Comparison of ENCODE assay signal across 8 mouse cellular contexts in the genomic region with DNA sequence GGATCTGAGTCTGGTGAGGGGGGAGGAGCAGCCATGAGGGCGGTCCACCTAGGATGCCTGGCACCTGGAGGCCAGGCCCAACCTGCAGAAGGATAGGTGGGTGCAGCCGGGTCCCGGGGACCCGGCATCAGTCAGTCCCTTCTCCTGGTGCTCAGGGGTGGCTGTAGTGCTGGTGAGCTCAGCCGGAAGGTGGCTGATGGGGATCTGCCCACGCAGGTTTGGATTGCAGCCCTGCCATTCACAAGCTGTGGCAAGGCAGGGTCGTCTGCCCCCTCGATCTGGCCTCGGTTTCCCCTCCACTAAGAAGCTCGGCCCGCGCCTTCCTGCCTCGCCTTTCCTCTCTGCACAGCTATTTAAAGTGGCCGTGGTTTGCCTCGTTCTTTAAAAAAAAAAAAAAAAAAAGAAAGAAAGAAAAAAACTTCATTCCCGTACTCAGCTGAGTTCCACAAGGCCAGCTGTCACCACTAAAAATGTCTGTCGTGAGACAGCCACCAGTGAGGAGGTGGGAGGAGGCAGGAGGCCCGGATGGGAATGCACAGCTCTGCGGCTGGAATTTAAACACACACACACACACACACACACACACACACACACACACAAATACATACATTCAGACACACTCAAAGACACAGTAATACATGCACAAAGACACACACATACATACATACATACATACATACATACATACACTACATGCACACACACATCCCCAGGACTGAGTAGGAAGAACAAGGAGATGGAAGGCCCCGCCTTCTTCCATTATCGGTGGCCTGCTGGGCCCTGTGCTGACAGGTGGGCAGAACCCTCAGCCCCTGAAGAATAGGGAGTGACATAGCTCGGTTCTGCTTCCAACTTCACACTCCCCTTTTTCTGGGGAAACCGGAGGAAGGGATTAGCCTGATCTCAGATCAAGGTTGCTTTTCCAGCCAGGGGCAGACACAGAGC. TPM values are rescaled to one million over a fixed set of nuclear protein-coding genes. Genes with fewer than 3 reads are reported as not detected.
DNase-seq lines count a peak whose midpoint lies in the region; ATAC-seq and TF ChIP-seq lines count a peak whose summit lies in the region.

No protein-coding gene starts in this region.

- no peak overlapping the region for H3K4me3 ChIP-seq in heart, embryonic 10.5 days
- no peak overlapping the region for H3K4me3 ChIP-seq in liver, embryonic 12.5 days
- H3K4me3 ChIP-seq in thymus, adult 2 months (ENCODE audit: control insufficient read depth, insufficient read depth, low read length), result no peak overlapping the region

- H3K36me3 ChIP-seq in heart, embryonic 10.5 days, result no peaks in the 10 kb centered on the region
- no peaks in the 10 kb centered on the region for H3K36me3 ChIP-seq in liver, embryonic 12.5 days
- no peaks in the 10 kb centered on the region for H3K36me3 ChIP-seq in thymus, adult 2 months (ENCODE audit: control insufficient read depth, insufficient read depth, low read length)

- no peak for TF ChIP-seq POLR2A in thymus, adult 2 months (IDR thresholded peaks at IDR 0.05; ENCODE audit: control insufficient read depth, extremely low read depth, insufficient read depth, low read length, poor library complexity)

- 42% methylated on average over 23 of the region's 23 CpGs for WGBS in heart, embryonic 10.5 days
- WGBS in liver, embryonic 12.5 days (ENCODE audit: insufficient replicate concordance), result 37% methylated on average over 23 of the region's 23 CpGs
- 27% methylated on average over 23 of the region's 23 CpGs for WGBS in thymus, adult 2 months

- H3K4me1 ChIP-seq in heart, embryonic 10.5 days, result peaks cover 18% of the 10 kb centered on the region
- H3K4me1 ChIP-seq in liver, embryonic 12.5 days, result peaks cover 9% of the 10 kb centered on the region
- peaks cover 5% of the 10 kb centered on the region for H3K4me1 ChIP-seq in thymus, adult 2 months (replicated peaks; ENCODE audit: control insufficient read depth, insufficient read depth, low read length)

- H3K9ac ChIP-seq in liver, embryonic 12.5 days, result no peak overlapping the region

- TF ChIP-seq CTCF in thymus, adult 2 months (IDR thresholded peaks at IDR 0.05; ENCODE audit: borderline replicate concordance, control insufficient read depth, extremely low read depth, insufficient read depth, low read length, poor library complexity), result no peak

- no peak for ATAC-seq in liver, embryonic 12.5 days

- no peaks in the 10 kb centered on the region for H3K9me3 ChIP-seq in heart, embryonic 10.5 days
- H3K9me3 ChIP-seq in liver, embryonic 12.5 days (replicated peaks), result no peaks in the 10 kb centered on the region

- no peak overlapping the region for H3K4me2 ChIP-seq in liver, embryonic 12.5 days

- H3K27ac ChIP-seq in heart, embryonic 10.5 days, result peak overlapping the region; percentile 67; the same call in 1 of the 2 replicates
- no peak overlapping the region for H3K27ac ChIP-seq in liver, embryonic 12.5 days
- no peak overlapping the region for H3K27ac ChIP-seq in thymus, adult 2 months (ENCODE audit: control insufficient read depth, insufficient read depth, low read length)

- 0 out of 2 replicates have a peak, but pooled peaks cover 4% of the 10 kb centered on the region for H3K27me3 ChIP-seq in heart, embryonic 10.5 days (ENCODE audit: insufficient read depth, poor library complexity, severe bottlenecking)
- peaks cover 8% of the 10 kb centered on the region for H3K27me3 ChIP-seq in liver, embryonic 12.5 days (replicated peaks)
- no peaks in the 10 kb centered on the region for H3K27me3 ChIP-seq in thymus, adult 2 months (ENCODE audit: control insufficient read depth, insufficient read depth, low read length)

- no peak for DNase-seq in heart, embryonic 10.5 days (ENCODE audit: low spot score)
- DNase-seq in heart, adult 18-20 months, result no peak
- DNase-seq in lung, postnatal 10 days, result peak; percentile 42
- no peak for DNase-seq in lung, postnatal 36 days
- DNase-seq in layer of hippocampus, adult 9-11 months, result peak; percentile 86
- peak; percentile 79 to 81 for DNase-seq in right cerebral cortex, postnatal 36 days (ENCODE audit: low spot score in 2 of 2)
- DNase-seq in thymus, adult 2 months, result no peak

RNA-seq across cellular contexts. Expression of gene Ier5l, which starts 29.9 kb away (rescaled TPM):
- polyA plus RNA-seq in heart, embryonic 10.5 days (2016; fragmentation: Nextera tagmentation; extraction: Ambion mirVana), result 1.00 and 2.2 TPM in 2 replicates
- 1 to 10 TPM; 2.6 to 3.2 TPM for total RNA-seq in heart, adult 18-20 months (2021)
- polyA plus RNA-seq in liver, embryonic 12.5 days (2016; fragmentation: Nextera tagmentation; extraction: Ambion mirVana), result 0.44 and 0.59 TPM in 2 replicates
- 7.2 and 7.7 TPM in 2 replicates for polyA plus RNA-seq in thymus, adult 2 months (2012; rRNA removed)

Comparison
In these comparisons a context has a peak if more than half of its experiments do, and no peak if none do; other contexts are left out.
1. DNase-seq: peak in lung, postnatal 10 days (single experiment), layer of hippocampus, adult 9-11 months (single experiment) and right cerebral cortex, postnatal 36 days (2 of 2); none in heart, embryonic 10.5 days (single experiment), heart, adult 18-20 months (0 of 2), lung, postnatal 36 days (single experiment) and thymus, adult 2 months (single experiment).